Mouse (Mus musculus) stomach, embryonic 16.5 days (tissue): Measurements from ENCODE around the gene Ptn. TPM values are rescaled to one million over a fixed set of nuclear protein-coding genes. Genes with fewer than 3 reads are reported as not detected.

ENCODE experiments used
- ATAC-seq: fragments of 200-750 bp; cut with Nextera tagmentation; 2 replicates; pipeline ENCODE4 v1.8.0; 2017; ENCODE audit warnings: moderate number of reproducible peaks, moderate TSS enrichment; ENCODE audit not compliant: insufficient read depth, low FRiP score
- H3K27ac ChIP-seq: fragments of 300-500 bp; sonication (generic); 2 replicates; pipeline ENCODE4 v1.5.1; 2014; ENCODE audit warnings: low read length
- H3K27me3 ChIP-seq: fragments of 300-500 bp; sonication (generic); 2 replicates; pipeline ENCODE4 v1.6.1; 2014; ENCODE audit warnings: low read length, control low read depth, mixed read lengths; ENCODE audit not compliant: control insufficient read depth, insufficient read depth
- H3K36me3 ChIP-seq: fragments of 300-500 bp; sonication (generic); 2 replicates; pipeline ENCODE4 v1.6.1; 2014; ENCODE audit warnings: low read length; ENCODE audit not compliant: control insufficient read depth, insufficient read depth
- H3K4me1 ChIP-seq: fragments of 300-500 bp; sonication (generic); 2 replicates; pipeline ENCODE4 v1.6.1; 2014; ENCODE audit warnings: low read length, control low read depth, mixed read lengths; ENCODE audit not compliant: control insufficient read depth, insufficient read depth
- H3K4me2 ChIP-seq: fragments of 300-500 bp; sonication (generic); 2 replicates; pipeline ENCODE4 v1.6.1; 2014; ENCODE audit warnings: low read depth, low read length, mixed read lengths
- H3K4me3 ChIP-seq: fragments of 300-500 bp; sonication (generic); replicated peaks from 2 replicates; pipeline ENCODE4 v1.5.1; 2014; ENCODE audit warnings: mild to moderate bottlenecking, low read length
- H3K9ac ChIP-seq: fragments of 300-500 bp; sonication (generic); 2 replicates; pipeline ENCODE4 v1.6.1; 2014; ENCODE audit warnings: low read length
- H3K9me3 ChIP-seq: fragments of 300-500 bp; sonication (generic); replicated peaks from 2 replicates; pipeline ENCODE4 v1.6.1; 2016; ENCODE audit warnings: low read length, control low read depth; ENCODE audit not compliant: control insufficient read depth
- WGBS: fragments of 180-500 bp; shearing (Covaris S2); extraction: QIAGEN DNeasy Blood & Tissue Kit; methylation state at CpG from one replicate; pipeline ENCODE4 v1.1.7; 2014; 5-methylcytosine and 5-hydroxymethylcytosine counted together
- polyA plus RNA-seq: library from polyadenylated mRNA; unstranded; fragments of >200 nt; fragmentation: Nextera tagmentation; extraction: Ambion mirVana; gene quantifications from 2 replicates; pipeline ENCODE4 v1.2.1, GENCODE M21; 2015

Gene Ptn
- polyA plus RNA-seq, 1 experiment from 2014 or later: 411 TPM

DNA sequence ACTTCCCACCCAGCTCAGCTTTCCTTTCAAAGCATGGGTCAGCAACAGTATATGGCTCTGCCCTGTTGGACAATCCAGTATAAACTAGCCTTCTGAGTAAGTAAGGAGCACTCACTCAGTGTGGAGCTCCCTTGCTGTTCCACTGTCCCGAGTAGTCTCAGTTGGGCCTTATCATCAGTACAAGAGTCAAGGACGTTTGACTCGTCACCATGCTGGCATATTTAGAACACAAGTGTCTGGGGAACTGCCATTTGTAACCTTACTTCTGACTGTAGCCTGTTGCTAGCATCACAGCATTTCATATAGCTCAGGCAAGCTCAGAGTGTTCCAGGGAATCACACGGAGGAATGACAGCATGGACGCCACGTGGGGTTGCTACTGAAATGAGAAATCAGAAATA lies 3.1 kb downstream of the Ptn start:
- H3K9ac ChIP-seq: no peak overlapping the region
- no peak overlapping the region for H3K4me3 ChIP-seq
- H3K4me2 ChIP-seq: peak overlapping the region; percentile 29; the same call in 1 of the 2 replicates
- no peak for ATAC-seq
- no peaks in the 10 kb centered on the region for H3K9me3 ChIP-seq
- no peaks in the 10 kb centered on the region for H3K36me3 ChIP-seq
- WGBS: 85% methylated on average over 6 of the region's 6 CpGs
- H3K27me3 ChIP-seq: no peaks in the 10 kb centered on the region
- H3K4me1 ChIP-seq: no peaks in the 10 kb centered on the region
- H3K27ac ChIP-seq: no peak overlapping the region

GRCm38 (mm10) chr6:36800309-36800946 lies 9.6 kb downstream of the Ptn start:
- Histone ChIP-seq H3K4me3 (no peak overlapping the region), H3K9me3 (no peaks in the 10 kb centered on the region), H3K36me3 (no peaks in the 10 kb centered on the region), H3K27ac (no peak overlapping the region), H3K4me1 (no peaks in the 10 kb centered on the region), H3K9ac (no peak overlapping the region), H3K4me2 (no peak overlapping the region), H3K27me3 (no peaks in the 10 kb centered on the region)
- WGBS: 78% methylated on average over 5 of the region's 5 CpGs
- ATAC-seq: no peak

- H3K4me3 ChIP-seq: no peak overlapping the region
- no peaks in the 10 kb centered on the region for H3K27me3 ChIP-seq
- H3K27ac ChIP-seq: no peak overlapping the region
- no peak overlapping the region for H3K9ac ChIP-seq
- H3K4me1 ChIP-seq: no peaks in the 10 kb centered on the region
- ATAC-seq: no peak
- H3K4me2 ChIP-seq: no peak overlapping the region
- H3K9me3 ChIP-seq: no peaks in the 10 kb centered on the region
- WGBS: 60% methylated on average over 3 of the region's 3 CpGs
- no peaks in the 10 kb centered on the region for H3K36me3 ChIP-seq
Observed at GRCm38 (mm10) chr6:36797066-36797655, 12.9 kb downstream of the Ptn start.

DNA sequence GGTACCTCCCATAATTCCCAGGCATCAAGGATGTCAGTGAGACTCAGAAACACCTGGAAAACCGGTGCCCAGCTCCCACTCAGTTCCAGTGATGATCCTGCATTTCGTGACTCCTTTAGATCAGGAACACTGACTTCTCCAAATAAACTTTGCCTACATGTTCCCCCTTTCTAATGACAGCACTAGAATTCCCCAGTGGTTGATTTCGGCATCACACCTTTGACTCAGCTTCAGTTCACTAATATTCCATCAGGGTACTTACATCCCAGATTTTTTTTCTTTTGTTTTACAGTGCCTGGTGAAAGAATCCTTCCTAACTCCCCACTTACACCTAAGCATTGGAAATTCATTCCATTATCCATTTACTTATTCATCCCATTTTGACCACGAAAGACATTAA lies 15.5 kb downstream of the Ptn start:
- no peak for ATAC-seq
- WGBS: 85% methylated on average over 4 of the region's 4 CpGs
- no peak overlapping the region for H3K4me3 ChIP-seq
- no peak overlapping the region for H3K4me2 ChIP-seq
- no peaks in the 10 kb centered on the region for H3K4me1 ChIP-seq
- H3K27me3 ChIP-seq: no peaks in the 10 kb centered on the region
- H3K36me3 ChIP-seq: no peaks in the 10 kb centered on the region
- no peaks in the 10 kb centered on the region for H3K9me3 ChIP-seq
- no peak overlapping the region for H3K27ac ChIP-seq
- H3K9ac ChIP-seq: no peak overlapping the region

DNA sequence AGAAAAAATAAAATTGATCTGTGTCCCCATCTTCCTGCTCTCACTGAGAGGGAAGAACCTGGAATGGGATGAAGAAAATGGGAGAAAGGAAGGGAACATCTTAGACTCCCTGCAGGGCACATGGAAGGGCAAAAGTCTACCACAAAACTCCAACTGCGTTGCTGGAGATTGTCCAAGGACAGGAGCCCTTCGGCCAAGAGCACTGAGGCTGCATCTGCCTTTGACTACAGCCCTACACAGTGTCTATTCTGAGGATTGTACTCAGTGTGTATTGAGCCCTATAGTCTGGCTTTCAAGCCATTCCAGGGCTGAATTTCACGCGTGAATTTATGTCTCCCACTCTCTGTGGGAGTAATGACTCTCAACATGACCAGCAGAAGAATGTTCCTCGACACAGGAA lies 16.2 kb downstream of the Ptn start:
- Histone ChIP-seq H3K27me3 (no peaks in the 10 kb centered on the region), H3K4me1 (peaks cover 3% of the 10 kb centered on the region), H3K4me2 (no peak overlapping the region), H3K27ac (no peak overlapping the region), H3K36me3 (no peaks in the 10 kb centered on the region), H3K4me3 (no peak overlapping the region), H3K9ac (no peak overlapping the region), H3K9me3 (no peaks in the 10 kb centered on the region)
- 53% methylated on average over 5 of the region's 5 CpGs for WGBS
- ATAC-seq: no peak

DNA sequence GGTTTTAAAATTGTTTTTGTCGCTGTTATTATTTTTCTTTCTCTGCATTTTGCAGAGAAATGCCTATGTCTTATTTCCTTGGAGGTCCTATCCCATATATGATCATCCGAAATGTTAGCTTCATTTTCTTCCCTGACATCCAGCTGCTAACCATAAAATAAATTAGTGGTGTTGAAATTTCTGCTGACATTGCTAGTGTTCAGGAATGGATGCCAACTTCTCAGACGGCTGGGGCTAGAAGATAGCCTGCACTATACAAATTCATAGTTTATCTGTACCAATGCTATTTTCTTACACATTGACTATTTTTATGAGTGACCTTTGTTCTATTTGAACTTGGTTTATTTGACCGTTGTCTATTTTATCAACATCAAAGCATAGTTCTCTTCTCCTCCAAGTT lies 20.8 kb downstream of the Ptn start:
- no peaks in the 10 kb centered on the region for H3K27me3 ChIP-seq
- peaks cover 10% of the 10 kb centered on the region for H3K4me1 ChIP-seq
- no peak overlapping the region for H3K9ac ChIP-seq
- no peak overlapping the region for H3K27ac ChIP-seq
- no peaks in the 10 kb centered on the region for H3K9me3 ChIP-seq
- H3K4me2 ChIP-seq: no peak overlapping the region
- whole genome bisulfite sequencing: 53% methylated on average over 4 of the region's 4 CpGs
- H3K36me3 ChIP-seq: no peaks in the 10 kb centered on the region
- no peak for ATAC-seq
- H3K4me3 ChIP-seq: no peak overlapping the region

DNA sequence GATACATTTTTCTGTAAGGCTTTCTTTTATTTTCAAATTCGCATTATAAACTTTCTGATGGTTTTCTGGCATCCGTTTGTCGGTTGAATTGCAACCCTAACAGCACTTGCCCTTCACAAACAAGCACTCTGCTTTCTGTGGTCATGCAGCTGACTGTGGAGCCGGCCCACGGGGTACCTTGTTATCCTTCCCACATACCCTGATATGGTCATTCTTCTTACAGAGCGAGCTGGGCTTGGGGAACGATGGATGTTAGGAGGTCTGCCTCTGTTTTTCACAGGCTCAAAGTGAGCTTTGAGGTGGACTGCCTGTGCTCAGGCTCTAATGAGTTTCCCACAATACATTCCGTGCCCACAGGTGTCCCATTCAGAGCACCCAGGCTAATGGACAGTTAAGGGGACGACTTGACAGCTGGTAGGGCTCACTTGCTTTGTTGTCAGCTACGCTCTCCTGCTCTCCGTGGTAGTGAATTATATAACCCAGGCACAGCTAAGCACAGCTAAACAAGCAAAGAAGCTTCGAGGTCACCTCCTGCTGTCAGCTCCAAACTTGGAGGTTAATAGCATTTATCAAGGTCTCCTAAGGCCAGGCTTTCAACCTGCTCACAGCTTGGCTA lies 21.3 kb downstream of the Ptn start:
- Histone ChIP-seq H3K27me3 (no peaks in the 10 kb centered on the region), H3K4me3 (no peak overlapping the region), H3K4me2 (no peak overlapping the region), H3K9ac (no peak overlapping the region), H3K4me1 (peaks cover 10% of the 10 kb centered on the region), H3K36me3 (no peaks in the 10 kb centered on the region), H3K27ac (no peak overlapping the region), H3K9me3 (no peaks in the 10 kb centered on the region)
- ATAC-seq: no peak
- WGBS: 44% methylated on average over 12 of the region's 12 CpGs

DNA sequence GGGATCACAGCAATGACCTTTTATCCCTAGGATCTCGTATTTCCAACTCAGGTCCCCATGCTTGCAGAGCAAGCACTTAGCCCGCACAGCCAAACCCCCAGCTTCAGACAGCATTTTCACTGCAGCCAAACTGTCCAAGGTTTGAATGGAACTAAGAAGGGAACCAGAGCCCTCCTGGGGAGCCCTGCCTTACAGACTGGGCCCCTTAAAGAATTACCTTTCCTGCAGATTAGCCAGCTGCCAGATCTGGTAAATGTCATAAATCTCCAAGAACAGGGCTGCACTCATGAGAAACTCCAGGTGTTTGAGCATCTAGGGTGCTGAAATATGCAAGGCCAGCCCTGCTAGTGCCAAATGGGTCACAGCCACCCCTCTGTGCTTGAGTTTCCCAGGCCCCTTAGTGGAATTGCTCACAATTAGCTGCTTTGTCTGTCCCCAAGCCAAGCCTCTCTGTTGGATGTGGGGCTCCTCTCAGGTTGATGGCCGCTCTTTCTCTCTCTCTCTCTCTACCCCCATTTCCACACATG lies 25.3 kb downstream of the Ptn start:
- no peak overlapping the region for H3K4me2 ChIP-seq
- H3K27me3 ChIP-seq: no peaks in the 10 kb centered on the region
- H3K4me1 ChIP-seq: peaks cover 10% of the 10 kb centered on the region
- H3K9ac ChIP-seq: no peak overlapping the region
- no peaks in the 10 kb centered on the region for H3K9me3 ChIP-seq
- H3K4me3 ChIP-seq: no peak overlapping the region
- 43% methylated on average over 3 of the region's 3 CpGs for WGBS
- H3K36me3 ChIP-seq: no peaks in the 10 kb centered on the region
- peak; percentile 80 for ATAC-seq
- H3K27ac ChIP-seq: peak overlapping the region; percentile 18; the same call in 1 of the 2 replicates

- no peak for ATAC-seq
- no peak overlapping the region for H3K9ac ChIP-seq
- H3K27me3 ChIP-seq: no peaks in the 10 kb centered on the region
- H3K27ac ChIP-seq: no peak overlapping the region
- WGBS: 71% methylated on average over 4 of the region's 4 CpGs
- no peak overlapping the region for H3K4me2 ChIP-seq
- H3K36me3 ChIP-seq: no peaks in the 10 kb centered on the region
- peaks cover 11% of the 10 kb centered on the region for H3K4me1 ChIP-seq
- no peak overlapping the region for H3K4me3 ChIP-seq
- H3K9me3 ChIP-seq: no peaks in the 10 kb centered on the region
Observed at GRCm38 (mm10) chr6:36782481-36782880, 27.5 kb downstream of the Ptn start.
